Mouse (Mus musculus): Measurements from ENCODE around the gene Ids.

GRCm38 (mm10) chrX:70362985-70363384 lies 1.9 kb downstream of the Ids start:
- TF ChIP-seq CTCF (IDR thresholded peaks at IDR 0.05; ENCODE audit: low read depth), result no peak
- TF ChIP-seq EP300 (IDR thresholded peaks at IDR 0.05; ENCODE audit: low read depth), result no peak

Data from heart, postnatal 0 days (tissue).